Mouse (Mus musculus) layer of hippocampus, postnatal 25 days (tissue): ENCODE data around the gene Capzb. TPM values are rescaled to one million over a fixed set of nuclear protein-coding genes. Genes with fewer than 3 reads are reported as not detected.

Source experiments
- DNase-seq, 2 experiments: peaks; one replicate each; pipeline ENCODE4 v3.0.0; 2022; ENCODE audit warnings: mixed read lengths in 2 of 2, low spot score in 1 of 2; ENCODE audit errors: extremely low spot score in 1 of 2
- total RNA-seq, 2 experiments: library from RNA; stranded (reverse); gene quantifications; 2 replicates each; pipeline ENCODE4 v1.2.3; 2021

Capzb gene
- total RNA-seq, 2 experiments from 2014 or later = 444 to 476 TPM

DNA sequence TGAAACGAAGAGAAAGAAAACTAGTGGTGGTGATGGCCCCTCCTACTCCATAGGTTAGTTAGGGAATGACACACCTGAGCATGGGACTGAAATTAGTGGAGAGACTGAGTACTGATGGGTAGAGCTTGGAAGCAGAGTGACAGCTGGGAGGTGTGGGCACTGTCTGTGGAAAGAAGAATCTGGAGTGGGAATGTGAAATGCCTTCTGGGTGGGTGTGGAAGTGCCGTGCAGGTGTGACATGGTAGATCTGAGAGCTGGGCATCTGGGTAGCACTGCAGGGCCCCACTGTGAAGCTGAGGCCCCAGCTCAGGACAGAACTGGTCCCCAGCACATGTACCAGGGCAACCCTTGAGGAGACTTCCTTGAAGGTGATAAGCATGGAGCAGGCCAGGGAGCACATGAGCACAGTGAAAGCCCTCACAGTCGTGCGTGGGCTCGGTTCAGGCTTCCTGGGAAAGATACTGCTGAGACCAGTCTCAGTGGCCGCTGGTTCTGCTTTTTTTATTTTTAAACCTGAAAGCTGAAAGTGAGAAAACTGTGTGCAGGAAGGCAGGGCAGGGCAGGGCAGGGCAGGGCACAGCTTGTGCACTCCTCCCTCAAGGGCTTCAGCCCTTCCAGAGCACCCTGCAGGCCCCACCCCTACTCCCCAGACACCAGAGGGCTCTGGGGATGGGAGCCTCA is 66.1 kb downstream of the Capzb start:
- no peak for DNase-seq

DNA sequence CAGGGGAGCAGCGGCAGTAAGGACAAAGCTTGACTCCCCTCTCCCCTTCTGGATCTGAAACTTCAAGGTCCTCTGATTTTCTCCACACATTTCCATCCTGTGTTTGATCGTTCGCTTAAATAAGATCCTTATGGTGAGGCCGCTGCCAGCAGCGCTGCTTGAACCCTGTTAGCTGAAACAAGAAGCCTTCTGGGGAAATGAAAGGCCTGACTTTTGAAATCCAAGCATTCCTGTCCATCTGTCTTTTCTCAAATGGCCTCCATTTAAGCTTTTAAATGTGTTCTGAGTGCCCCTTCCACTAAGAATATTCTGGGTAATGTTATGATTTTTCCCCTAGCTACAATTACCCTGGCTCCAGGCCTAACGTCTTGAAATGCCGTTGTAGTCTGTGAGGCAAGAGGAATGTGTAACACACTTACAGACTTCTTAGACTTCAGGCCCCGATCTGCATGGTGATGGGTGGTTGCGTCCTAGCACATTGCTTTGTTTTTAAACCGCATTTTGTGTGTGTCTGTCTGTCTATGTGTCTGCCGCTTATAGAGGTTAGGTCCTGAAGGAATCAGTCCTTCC is 66.7 kb downstream of the Capzb start:
- no peak for DNase-seq

- DNase-seq = no peak
These were observed 70.3 kb downstream of the Capzb start for GRCm38 (mm10) chr4:139262981-139263380.

DNA sequence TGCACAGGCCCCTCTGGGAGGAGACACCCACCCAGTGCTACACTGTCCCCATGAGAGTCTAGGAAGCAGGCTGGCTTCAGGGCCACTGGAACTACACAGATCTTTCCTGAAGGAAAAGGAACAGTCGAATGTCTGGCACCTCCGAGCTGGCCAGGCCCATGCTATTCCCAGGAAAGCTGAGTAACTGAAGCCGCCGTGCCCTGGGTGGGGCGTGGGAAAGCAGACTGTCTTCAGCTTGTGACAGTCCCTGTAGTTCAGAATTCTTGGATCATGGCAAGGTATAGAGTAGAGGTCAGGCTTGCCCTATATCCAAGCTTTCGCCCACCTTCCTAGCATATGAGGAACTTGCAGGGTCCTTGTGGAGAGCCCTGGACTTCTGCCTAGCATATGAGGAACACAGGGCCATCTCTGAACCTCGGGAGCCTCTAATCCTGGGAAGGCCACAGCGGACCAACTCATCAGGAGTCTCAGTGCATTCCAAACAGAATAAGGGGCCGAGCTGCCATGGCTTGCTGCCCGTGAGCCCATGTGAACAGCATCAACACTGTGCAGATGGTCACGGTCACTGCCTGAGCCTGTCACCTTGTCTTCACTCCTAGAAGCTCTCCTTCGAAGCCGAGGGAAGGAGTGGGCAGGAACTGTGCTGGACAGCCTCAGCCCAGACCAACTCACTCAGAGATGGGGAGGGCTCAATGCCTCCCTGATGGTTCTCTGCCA is 73.2 kb downstream of the Capzb start:
- DNase-seq = no peak

- DNase-seq = no peak
These were observed 73.8 kb downstream of the Capzb start for GRCm38 (mm10) chr4:139266500-139266865.

DNA sequence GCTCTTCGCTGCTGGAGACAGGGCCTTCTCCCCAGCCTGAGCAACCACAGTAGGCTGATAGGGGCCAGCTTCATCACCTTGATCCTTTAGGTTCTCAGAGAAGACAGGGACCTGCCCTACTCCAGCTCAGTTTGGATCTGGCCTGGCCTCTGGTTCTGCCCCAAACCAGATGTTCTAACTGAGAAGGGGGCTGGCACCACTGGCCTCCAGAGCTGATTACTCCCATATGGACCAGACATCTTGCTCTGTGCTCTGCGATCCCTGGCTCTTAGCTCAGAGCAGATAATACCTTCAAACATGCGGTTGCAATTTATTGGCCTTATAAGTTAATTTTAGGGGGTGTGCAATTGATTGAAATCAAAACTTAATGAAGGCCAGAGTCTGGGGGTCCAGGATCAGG is 74.6 kb downstream of the Capzb start:
- DNase-seq = no peak

GRCm38 (mm10) chr4:139268242-139268641 is 75.5 kb downstream of the Capzb start:
- no peak for DNase-seq

DNA sequence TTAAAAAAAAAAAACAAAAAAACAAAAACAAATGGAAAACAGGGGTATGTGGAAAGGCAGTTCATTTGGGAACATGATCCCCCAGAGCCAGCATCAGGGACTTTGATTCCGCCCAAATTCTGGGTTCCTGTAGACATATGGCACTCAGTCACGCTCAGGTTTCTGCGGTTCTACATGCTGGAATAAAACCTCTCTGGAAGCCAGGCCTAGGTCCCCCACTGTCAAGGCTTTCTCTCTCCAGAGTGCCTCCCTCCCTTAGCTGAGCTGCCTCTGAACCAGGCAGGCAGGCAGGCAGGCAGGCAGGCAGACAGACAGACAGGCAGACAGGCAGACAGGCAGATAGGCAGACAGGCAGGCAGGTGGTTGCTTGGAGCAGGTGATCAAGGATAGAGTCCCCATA is 77.5 kb downstream of the Capzb start:
- DNase-seq = no peak

DNA sequence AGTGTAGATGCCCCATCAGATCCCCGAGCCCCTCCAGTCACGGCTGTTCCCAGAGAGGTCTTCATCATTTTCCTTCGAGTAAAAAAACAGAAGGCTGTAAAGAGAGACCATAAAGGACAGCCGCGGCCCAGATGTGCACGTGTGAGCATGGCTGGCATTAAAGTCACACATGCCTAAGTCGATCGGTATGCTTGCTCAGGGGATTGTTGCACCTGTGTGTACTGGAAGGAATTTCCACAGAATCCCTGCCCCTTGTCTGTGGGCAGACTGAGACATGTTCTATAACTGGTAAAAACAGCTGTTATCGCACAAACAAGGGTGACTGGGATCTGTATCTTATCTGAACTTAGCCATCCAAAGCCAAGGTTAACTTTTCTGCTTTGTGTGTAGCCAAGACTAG is 78.9 kb downstream of the Capzb start:
- DNase-seq = no peak

DNA sequence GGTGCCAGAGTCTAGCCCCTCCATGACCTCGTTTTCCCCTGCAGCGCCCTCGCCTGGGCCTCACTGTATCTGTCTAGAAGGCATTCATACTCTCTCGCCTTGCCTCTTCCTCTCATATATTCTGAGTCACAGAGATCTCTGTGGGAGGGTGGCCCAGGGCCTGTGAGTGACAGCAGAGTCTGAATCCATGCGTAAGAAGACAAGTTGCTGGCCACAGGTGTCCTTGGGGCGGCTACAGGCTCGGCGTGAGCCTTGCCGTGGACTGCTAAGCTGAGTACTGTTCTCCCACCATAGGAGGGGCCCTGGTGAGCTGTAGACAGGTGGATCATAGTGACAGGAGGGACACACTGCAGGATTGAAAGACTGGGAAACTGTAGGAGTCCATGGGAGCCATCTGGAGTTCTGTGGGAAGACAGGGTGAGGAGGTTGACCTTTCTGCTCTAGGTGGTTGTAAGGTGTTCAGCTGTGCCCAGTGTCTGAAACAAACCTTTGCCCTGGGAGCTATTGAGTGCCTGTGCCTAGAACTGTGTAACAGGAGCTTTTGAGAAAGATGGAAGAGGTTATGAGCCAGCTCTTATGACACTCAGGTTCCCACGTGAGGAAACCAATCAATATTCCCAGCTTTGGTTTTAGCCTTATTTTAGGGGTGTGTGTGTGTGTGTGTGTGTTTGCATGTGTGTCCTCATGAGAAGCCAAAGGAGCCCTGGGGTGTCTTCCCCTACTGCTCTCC is 80.4 kb downstream of the Capzb start:
- DNase-seq = no peak

DNA sequence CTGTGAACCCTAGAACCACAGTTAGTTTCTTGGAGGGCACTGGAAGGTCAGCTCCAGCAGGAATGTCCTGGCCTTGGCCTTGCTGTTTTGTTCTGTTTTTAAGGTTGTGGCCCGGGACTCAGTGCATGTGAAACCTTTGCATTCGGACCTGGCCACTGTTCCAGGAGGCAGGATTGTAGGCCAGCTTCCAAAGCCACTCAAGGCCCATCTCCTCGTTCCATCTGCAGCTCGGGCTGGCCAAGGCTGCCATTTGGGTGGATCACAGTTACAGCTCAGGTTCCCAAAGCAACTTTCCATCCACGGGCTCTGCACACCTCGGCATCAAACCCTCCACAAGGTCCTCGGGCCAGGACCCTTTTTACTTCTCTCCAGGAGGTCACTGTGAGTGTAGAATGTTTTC is 81.9 kb downstream of the Capzb start:
- DNase-seq = no peak

GRCm38 (mm10) chr4:139276411-139276810 is 83.7 kb downstream of the Capzb start:
- DNase-seq = no peak

GRCm38 (mm10) chr4:139280530-139280929 is 87.8 kb downstream of the Capzb start:
- DNase-seq = no peak

DNA sequence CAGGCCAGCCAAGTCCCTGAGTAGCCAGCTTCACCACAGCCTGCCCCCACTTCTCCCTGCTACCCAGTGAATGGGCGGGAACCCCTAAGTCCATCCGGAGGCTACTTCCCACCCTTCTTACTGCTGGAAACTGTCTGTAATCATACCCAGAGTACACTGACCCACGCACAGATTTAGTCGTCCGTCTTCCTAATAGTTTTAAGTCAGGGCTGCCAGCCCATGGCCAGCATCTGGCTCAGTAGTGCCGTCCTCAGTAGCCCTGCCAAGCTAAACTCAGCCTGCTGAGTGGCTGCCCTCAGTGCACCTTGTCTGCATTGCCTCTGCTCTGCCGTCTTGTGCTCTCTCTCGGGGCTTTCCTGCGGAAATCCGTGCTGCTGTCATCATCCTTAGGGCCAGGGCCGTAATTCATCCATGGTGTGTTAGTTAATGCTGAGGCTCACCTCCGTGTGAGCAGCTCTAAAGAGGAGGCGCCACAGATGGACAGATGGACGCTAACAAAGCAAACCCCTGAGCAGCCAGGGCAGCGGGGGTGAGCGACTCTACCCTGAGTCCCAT is 89.2 kb downstream of the Capzb start:
- no peak for DNase-seq

GRCm38 (mm10) chr4:139282955-139283417 is 90.3 kb downstream of the Capzb start:
- DNase-seq = no peak

DNA sequence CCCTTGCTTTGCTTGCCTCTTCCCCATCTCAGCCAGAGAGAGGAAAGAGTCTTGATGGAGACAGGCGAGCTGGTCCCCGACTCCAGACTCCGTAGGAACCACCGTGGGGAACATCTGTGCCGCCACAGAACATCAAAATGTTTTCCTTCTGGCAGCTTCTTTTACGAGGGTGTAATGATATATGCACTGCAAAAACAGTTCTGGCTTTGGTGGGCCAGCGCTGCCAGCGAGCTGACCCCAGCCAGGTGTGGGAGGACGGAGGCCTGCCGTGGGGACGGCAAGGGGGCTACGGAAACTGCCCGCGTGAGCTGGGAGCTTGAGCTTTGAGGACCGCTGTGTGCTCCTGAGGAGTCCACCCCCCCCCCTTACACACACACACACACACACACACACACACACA is 92.2 kb downstream of the Capzb start:
- DNase-seq = no peak

DNA sequence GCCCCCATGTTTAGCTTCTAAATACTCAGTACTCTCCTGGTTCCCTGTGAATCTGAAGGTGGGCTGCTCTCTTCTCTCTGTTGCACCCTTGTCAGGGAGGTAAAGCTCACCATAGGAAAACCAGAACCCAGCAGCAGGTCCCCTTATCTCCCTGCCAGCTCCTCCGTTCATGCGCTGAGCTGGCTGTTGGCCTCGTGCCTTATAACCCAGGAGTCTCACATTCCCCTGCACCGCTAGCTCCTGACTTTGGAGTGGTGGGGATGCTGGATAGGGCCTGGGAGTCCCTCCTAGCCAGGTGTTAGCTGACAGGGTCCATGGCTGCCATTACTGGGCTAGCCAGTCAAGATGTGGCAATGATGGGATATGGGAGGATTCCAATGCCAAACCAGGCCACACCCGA is 93.5 kb downstream of the Capzb start:
- DNase-seq = no peak

- peak; percentile 85 to 95 for DNase-seq
These were observed 94.6 kb downstream of the Capzb start for GRCm38 (mm10) chr4:139287122-139287863.

- DNase-seq = peak in 1 of 2 experiments; percentile 49
These were observed 96.3 kb downstream of the Capzb start for GRCm38 (mm10) chr4:139289017-139289416.

DNA sequence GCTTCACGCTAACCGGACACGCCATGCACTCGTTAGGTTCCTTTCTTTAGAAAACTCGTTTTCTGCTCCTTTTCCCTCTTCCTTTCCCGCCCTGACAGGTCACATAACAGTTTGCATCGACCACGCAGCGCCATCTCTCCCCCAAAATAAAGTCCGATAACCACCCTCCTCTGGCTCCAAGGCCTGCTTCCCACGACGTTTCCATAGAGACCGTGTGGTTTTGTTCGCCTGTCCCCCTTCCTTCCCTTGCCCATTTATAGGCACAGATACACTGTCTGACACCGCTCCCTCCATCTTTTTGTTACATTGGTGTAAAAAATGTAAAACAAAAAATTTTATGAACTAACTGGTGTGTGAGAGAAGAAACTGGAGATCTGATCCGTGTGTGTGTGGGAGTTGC is 98.4 kb downstream of the Capzb start:
- no peak for DNase-seq
